Mouse (Mus musculus): ENCODE data around the gene Polm.

Gene Polm

GRCm38 (mm10) chr11:5861678-5862393 lies 24.0 kb upstream of the Polm start, which contains the start of gene Aebp1:
Gene Aebp1, plus strand, starts transcription at chr11:5861947.
- POLR2A ChIA-PET: interaction anchor here in 3 of 4 experiments (0.7 to 2.0 kb wide), 9 partner anchors 11 to 35 kb away, joined by 3 to 6 read pairs (median 4); no protein-coding TSS in a partner anchor
- CTCF ChIA-PET: interaction anchor here in 3 of 4 experiments (0.7 to 2.0 kb wide), 3 partner anchors 16 to 24 kb away, joined by 3 to 8 read pairs (median 6); no protein-coding TSS in a partner anchor

GRCm38 (mm10) chr11:5860639-5861038 lies 22.8 kb upstream of the Polm start:
- POLR2A ChIA-PET: interaction anchor here in 2 of 4 experiments (0.6 to 1.2 kb wide), 5 partner anchors 8 to 73 kb away, joined by 3 to 5 read pairs (median 3); partner anchors contain the start of gene Dbnl (in 1 of the 2)
- CTCF ChIA-PET: interaction anchor here (0.6 to 2.0 kb wide), 4 partner anchors 20 to 52 kb away, joined by 3 to 8 read pairs (median 5); no protein-coding TSS in a partner anchor

- ChIA-PET CTCF (interaction anchor here in 2 of 4 experiments (1.0 to 1.9 kb wide), 2 partner anchors 20 to 26 kb away, joined by 3 to 9 read pairs (median 4); no protein-coding TSS in a partner anchor), POLR2A (interaction anchor here in 2 of 4 experiments (1.1 to 1.9 kb wide), 4 partner anchors 9 to 72 kb away, joined by 3 to 9 read pairs (median 5); partner anchors contain the start of genes Dbnl (in 1 of the 2) and Polm (in 1 of the 2))
These were observed 22.2 kb upstream of the Polm start for GRCm38 (mm10) chr11:5859883-5860550.

GRCm38 (mm10) chr11:5858723-5859122 lies 20.9 kb upstream of the Polm start:
- ChIA-PET POLR2A (interaction anchor here in 2 of 4 experiments (0.7 to 1.9 kb wide), 4 partner anchors 19 to 381 kb away, joined by 3 to 9 read pairs (median 4); partner anchors contain the start of gene Polm (in 1 of the 2)), CTCF (interaction anchor here in 3 of 4 experiments (0.5 to 1.9 kb wide), 7 partner anchors 9 to 647 kb away, joined by 3 to 9 read pairs (median 3); partner anchors contain the start of gene Ykt6 (in 1 of the 3))

GRCm38 (mm10) chr11:5856479-5857130 lies 18.8 kb upstream of the Polm start:
- ChIA-PET POLR2A (interaction anchor here in 2 of 4 experiments (0.6 to 2.3 kb wide), 13 partner anchors 10 to 95 kb away, joined by 3 to 10 read pairs (median 4); partner anchors contain the start of genes Polm (in 1 of the 2) and Urgcp (in 1 of the 2)), CTCF (interaction anchor here (0.6 to 1.7 kb wide), 9 partner anchors 23 to 1586 kb away, joined by 3 to 7 read pairs (median 3); no protein-coding TSS in a partner anchor)

- ChIA-PET POLR2A (interaction anchor here in 2 of 4 experiments (1.0 to 2.3 kb wide), 14 partner anchors 9 to 94 kb away, joined by 3 to 10 read pairs (median 4); partner anchors contain the start of genes Urgcp (in 2 of the 2) and Polm (in 1 of the 2)), CTCF (interaction anchor here in 3 of 4 experiments (1.0 to 1.7 kb wide), 5 partner anchors 24 to 58 kb away, joined by 3 to 7 read pairs (median 5); no protein-coding TSS in a partner anchor)
These were observed 18.1 kb upstream of the Polm start for GRCm38 (mm10) chr11:5855902-5856301.

- CTCF ChIA-PET: interaction anchor here in 3 of 4 experiments (1.1 to 1.7 kb wide), 3 partner anchors 31 to 57 kb away, joined by 3 to 7 read pairs (median 6); no protein-coding TSS in a partner anchor
- POLR2A ChIA-PET: interaction anchor here in 3 of 4 experiments (0.6 to 2.3 kb wide), 12 partner anchors 9 to 272 kb away, joined by 3 to 10 read pairs (median 5); partner anchors contain the start of genes Polm (in 1 of the 3) and Urgcp (in 1 of the 3)
These were observed 17.7 kb upstream of the Polm start for GRCm38 (mm10) chr11:5855481-5855880.

GRCm38 (mm10) chr11:5852314-5852713 lies 14.5 kb upstream of the Polm start:
- CTCF ChIA-PET: no interaction called here
- POLR2A ChIA-PET: interaction anchor here in 2 of 4 experiments (0.6 to 0.9 kb wide), 2 partner anchors 11 to 25 kb away, joined by 3 to 5 read pairs; no protein-coding TSS in a partner anchor

GRCm38 (mm10) chr11:5851021-5851736 lies 13.4 kb upstream of the Polm start:
- ChIA-PET CTCF (interaction anchor here in 1 of 4 experiments (0.9 kb wide), 1 partner anchor 35 kb away, joined by 3 read pairs; no protein-coding TSS in a partner anchor), POLR2A (interaction anchor here in 2 of 4 experiments (0.5 to 1.8 kb wide), 5 partner anchors 13 to 54 kb away, joined by 3 to 8 read pairs (median 5); partner anchors contain the start of genes Pgam2 (in 1 of the 2) and Polm (in 1 of the 2))

GRCm38 (mm10) chr11:5850452-5850851 lies 12.6 kb upstream of the Polm start:
- POLR2A ChIA-PET: interaction anchor here in 2 of 4 experiments (0.5 to 1.8 kb wide), 11 partner anchors 11 to 232 kb away, joined by 3 to 8 read pairs (median 4); partner anchors contain the start of genes Pgam2 (in 1 of the 2) and Polm (in 1 of the 2)
- CTCF ChIA-PET: interaction anchor here in 2 of 4 experiments (0.6 to 1.5 kb wide), 3 partner anchors 30 to 36 kb away, joined by 3 to 4 read pairs (median 3); no protein-coding TSS in a partner anchor

GRCm38 (mm10) chr11:5849316-5849715 lies 11.5 kb upstream of the Polm start:
- CTCF ChIA-PET: interaction anchor here in 1 of 4 experiments (1.5 kb wide), 1 partner anchor 37 kb away, joined by 4 read pairs; no protein-coding TSS in a partner anchor
- POLR2A ChIA-PET: interaction anchor here in 3 of 4 experiments (0.7 to 1.8 kb wide), 7 partner anchors 12 to 1062 kb away, joined by 3 to 5 read pairs (median 4); no protein-coding TSS in a partner anchor

- CTCF ChIA-PET: interaction anchor here in 1 of 4 experiments (0.6 kb wide), 1 partner anchor 32 kb away, joined by 3 read pairs; no protein-coding TSS in a partner anchor
- POLR2A ChIA-PET: no interaction called here
These were observed 10.9 kb upstream of the Polm start for GRCm38 (mm10) chr11:5848741-5849140.

- CTCF ChIA-PET: interaction anchor here in 2 of 4 experiments (0.6 to 1.2 kb wide), 4 partner anchors 9 to 69 kb away, joined by 3 to 4 read pairs (median 4); no protein-coding TSS in a partner anchor
- POLR2A ChIA-PET: interaction anchor here in 2 of 4 experiments (0.5 to 2.5 kb wide), 11 partner anchors 7 to 431 kb away, joined by 3 to 8 read pairs (median 3); partner anchors contain the start of gene Polm (in 2 of the 2)
These were observed 9.0 kb upstream of the Polm start for GRCm38 (mm10) chr11:5846639-5847345.

- ChIA-PET CTCF (no interaction called here), POLR2A (no interaction called here)
These were observed 5.3 kb upstream of the Polm start for GRCm38 (mm10) chr11:5843131-5843530.

- POLR2A ChIA-PET: interaction anchor here in 1 of 4 experiments (6.6 kb wide), 1 partner anchor 39 kb away, joined by 33 read pairs; the partner anchor contains the start of gene Pgam2
These were observed 3.9 kb upstream of the Polm start for GRCm38 (mm10) chr11:5841751-5842150.

GRCm38 (mm10) chr11:5840346-5840745 lies 2.5 kb upstream of the Polm start:
- ChIA-PET CTCF (no interaction called here), POLR2A (interaction anchor here in 2 of 4 experiments (0.8 to 6.6 kb wide), 8 partner anchors 9 to 77 kb away, joined by 3 to 33 read pairs (median 6); partner anchors contain the start of genes Dbnl (in 1 of the 2) and Pgam2 (in 1 of the 2))

More at GRCm38 (mm10) chr11:5841751-5842150, 3.9 kb upstream of the Polm start:
- CTCF ChIA-PET: no interaction called here
